Mouse (Mus musculus) limb, embryonic 15.5 days (tissue): ENCODE results near the gene Lce1a1. TPM values are rescaled to one million over a fixed set of nuclear protein-coding genes. Genes with fewer than 3 reads are reported as not detected.

Experiments
- ATAC-seq: fragments of 200-750 bp; cut with Nextera tagmentation; 2 replicates; pipeline ENCODE4 v1.8.0; 2017; ENCODE audit warnings: low read depth, moderate TSS enrichment; ENCODE audit not compliant: insufficient number of reproducible peaks, low FRiP score, low TSS enrichment
- H3K27ac ChIP-seq: fragments of 300-500 bp; sonication (generic); 2 replicates; pipeline ENCODE4 v1.5.1; 2015; ENCODE audit warnings: moderate library complexity, mild to moderate bottlenecking, inconsistent platforms
- H3K27me3 ChIP-seq: fragments of 300-500 bp; sonication (generic); 2 replicates; pipeline ENCODE4 v1.6.1; 2015; ENCODE audit warnings: inconsistent platforms
- H3K36me3 ChIP-seq: fragments of 300-500 bp; sonication (generic); 2 replicates; pipeline ENCODE4 v1.6.1; 2015; ENCODE audit warnings: inconsistent platforms
- H3K4me1 ChIP-seq: fragments of 300-500 bp; sonication (generic); 2 replicates; pipeline ENCODE4 v1.6.1; 2015; ENCODE audit warnings: inconsistent platforms
- H3K4me2 ChIP-seq: fragments of 300-500 bp; sonication (generic); 2 replicates; pipeline ENCODE4 v1.6.1; 2015; ENCODE audit warnings: mild to moderate bottlenecking, inconsistent platforms
- H3K4me3 ChIP-seq: fragments of 300-500 bp; sonication (generic); 2 replicates; pipeline ENCODE4 v1.5.1; 2015; ENCODE audit warnings: mild to moderate bottlenecking, inconsistent platforms
- H3K9ac ChIP-seq: fragments of 300-500 bp; sonication (generic); 2 replicates; pipeline ENCODE4 v1.6.1; 2015; ENCODE audit warnings: inconsistent platforms
- H3K9me3 ChIP-seq: fragments of 300-500 bp; sonication (generic); 2 replicates; pipeline ENCODE4 v1.6.1; 2016; ENCODE audit warnings: inconsistent platforms
- WGBS: fragments of 180-500 bp; shearing (Covaris S2); methylation state at CpG from one replicate; pipeline ENCODE4 v1.1.7; 2015; 5-methylcytosine and 5-hydroxymethylcytosine counted together
- polyA plus RNA-seq: library from polyadenylated mRNA; unstranded; fragments of >200 nt; fragmentation: Nextera tagmentation; extraction: Ambion mirVana; gene quantifications from 2 replicates; pipeline ENCODE4 v1.2.1, GENCODE M21; 2015

Lce1a1 gene
- polyA plus RNA-seq, 1 experiment from 2014 or later = 1.5 TPM

- Histone ChIP-seq H3K4me1 (no peaks in the 10 kb centered on the region), H3K4me2 (no peak overlapping the region), H3K4me3 (no peak overlapping the region), H3K36me3 (no peaks in the 10 kb centered on the region), H3K27ac (no peak overlapping the region), H3K9ac (no peak overlapping the region), H3K9me3 (no peaks in the 10 kb centered on the region), H3K27me3 (no peaks in the 10 kb centered on the region)
- ATAC-seq = no peak
- 53% methylated on average over 1 of the region's 1 CpGs for WGBS
Measured at GRCm38 (mm10) chr3:92609804-92610203, 38.3 kb downstream of the Lce1a1 start.

GRCm38 (mm10) chr3:92607392-92607791 lies 40.7 kb downstream of the Lce1a1 start, which contains the start of gene 2210017I01Rik:
Gene 2210017I01Rik (minus strand): TSS chr3:92607492.
- no peak within 1 kb of the TSS for H3K9ac ChIP-seq
- H3K4me3 ChIP-seq = no peak within 1 kb of the TSS
- no peaks in the 10 kb centered on the region for H3K27me3 ChIP-seq

GRCm38 (mm10) chr3:92602169-92602568 lies 45.9 kb downstream of the Lce1a1 start:
- Histone ChIP-seq H3K9ac (no peak overlapping the region), H3K4me2 (no peak overlapping the region), H3K27me3 (no peaks in the 10 kb centered on the region), H3K4me3 (no peak overlapping the region), H3K4me1 (no peaks in the 10 kb centered on the region), H3K9me3 (peaks cover 3% of the 10 kb centered on the region; the same call in 1 of the 2 replicates), H3K27ac (no peak overlapping the region), H3K36me3 (no peaks in the 10 kb centered on the region)
- WGBS = 54% methylated on average over 1 of the region's 1 CpGs
- ATAC-seq = no peak

More at GRCm38 (mm10) chr3:92607392-92607791, 40.7 kb downstream of the Lce1a1 start, which contains the start of gene 2210017I01Rik:
- no peak for ATAC-seq
- H3K27ac ChIP-seq = no peak within 1 kb of the TSS
- H3K4me1 ChIP-seq = no peaks in the 10 kb centered on the region
- no peaks in the 10 kb centered on the region for H3K9me3 ChIP-seq
- no peak within 1 kb of the TSS for H3K4me2 ChIP-seq
- no peaks in the 10 kb centered on the region for H3K36me3 ChIP-seq

GRCm38 (mm10) chr3:92600456-92600855 lies 47.7 kb downstream of the Lce1a1 start:
- H3K9ac ChIP-seq = no peak overlapping the region
- no peak overlapping the region for H3K4me2 ChIP-seq
- ATAC-seq = no peak
- no peaks in the 10 kb centered on the region for H3K36me3 ChIP-seq
- no peaks in the 10 kb centered on the region for H3K4me1 ChIP-seq
- H3K9me3 ChIP-seq = peaks cover 3% of the 10 kb centered on the region; the same call in 1 of the 2 replicates
- 34% methylated on average over 1 of the region's 1 CpGs for WGBS
- H3K27me3 ChIP-seq = no peaks in the 10 kb centered on the region
- H3K4me3 ChIP-seq = no peak overlapping the region
- H3K27ac ChIP-seq = no peak overlapping the region

GRCm38 (mm10) chr3:92599973-92600372 lies 48.1 kb downstream of the Lce1a1 start:
- Histone ChIP-seq H3K4me1 (no peaks in the 10 kb centered on the region), H3K9me3 (peaks cover 3% of the 10 kb centered on the region; the same call in 1 of the 2 replicates), H3K4me3 (no peak overlapping the region), H3K36me3 (no peaks in the 10 kb centered on the region), H3K27me3 (no peaks in the 10 kb centered on the region), H3K27ac (no peak overlapping the region), H3K9ac (no peak overlapping the region), H3K4me2 (no peak overlapping the region)
- no peak for ATAC-seq

- ATAC-seq = no peak
- Histone ChIP-seq H3K4me1 (no peaks in the 10 kb centered on the region), H3K9ac (no peak overlapping the region), H3K27ac (no peak overlapping the region), H3K4me2 (no peak overlapping the region), H3K36me3 (no peaks in the 10 kb centered on the region), H3K9me3 (peaks cover 3% of the 10 kb centered on the region; the same call in 1 of the 2 replicates), H3K27me3 (no peaks in the 10 kb centered on the region), H3K4me3 (no peak overlapping the region)
- WGBS = 81% methylated on average over 2 of the region's 2 CpGs
Measured at GRCm38 (mm10) chr3:92598429-92598828, 49.7 kb downstream of the Lce1a1 start.

Other genes starting within 250 kb of the Lce1a1 start
- not detected in 2 replicates for gene Sprr2i, start 240.3 kb downstream of the Lce1a1 start, polyA plus RNA-seq
- 0.46 TPM in 1 of 2 replicates, not detected in the other for gene Sprr2j-ps, start 230.2 kb downstream of the Lce1a1 start, polyA plus RNA-seq
- 11.5 and 14.4 TPM in 2 replicates for gene Gm9774, start 218.9 kb downstream of the Lce1a1 start, polyA plus RNA-seq
- gene Sprr2k, start 215.7 kb downstream of the Lce1a1 start, polyA plus RNA-seq = 1.00 and 1.5 TPM in 2 replicates
- 132 and 137 TPM in 2 replicates for gene Sprr1b, start 209.5 kb downstream of the Lce1a1 start, polyA plus RNA-seq
- gene Sprr3, start 189.6 kb downstream of the Lce1a1 start, polyA plus RNA-seq = 8.4 and 15.5 TPM in 2 replicates
- 152 and 183 TPM in 2 replicates for gene Sprr1a, start 162.4 kb downstream of the Lce1a1 start, polyA plus RNA-seq
- gene Sprr4, start 147.8 kb downstream of the Lce1a1 start, polyA plus RNA-seq = not detected in 2 replicates
- gene 2310046K23Rik, start 113.8 kb downstream of the Lce1a1 start, polyA plus RNA-seq = 7.9 and 9.3 TPM in 2 replicates
- 19.2 and 25.9 TPM in 2 replicates for gene Ivl, start 74.6 kb downstream of the Lce1a1 start, polyA plus RNA-seq
- gene Smcp, start 59.3 kb downstream of the Lce1a1 start, polyA plus RNA-seq = not detected in 2 replicates
- 0.37 TPM in 1 of 2 replicates, not detected in the other for gene 2210017I01Rik, start 40.8 kb downstream of the Lce1a1 start, polyA plus RNA-seq
- 7.3 and 8.9 TPM in 2 replicates for gene Lce6a, start 26.6 kb downstream of the Lce1a1 start, polyA plus RNA-seq
- gene Lce1b, start 8.6 kb upstream of the Lce1a1 start, polyA plus RNA-seq = 0.33 and 1.3 TPM in 2 replicates
- 3.2 and 14.9 TPM in 2 replicates for gene Lce1a2, start 22.0 kb upstream of the Lce1a1 start, polyA plus RNA-seq
- 2.9 and 15.4 TPM in 2 replicates for gene Lce1c, start 30.9 kb upstream of the Lce1a1 start, polyA plus RNA-seq
- gene Lce1d, start 38.9 kb upstream of the Lce1a1 start, polyA plus RNA-seq = 0.77 and 2.2 TPM in 2 replicates
- 0.84 and 3.9 TPM in 2 replicates for gene Lce1e, start 60.8 kb upstream of the Lce1a1 start, polyA plus RNA-seq
- gene Lce1f, start 72.0 kb upstream of the Lce1a1 start, polyA plus RNA-seq = 1.5 and 5.1 TPM in 2 replicates
- gene Gm38119, start 90.8 kb upstream of the Lce1a1 start, polyA plus RNA-seq = not detected in 2 replicates
- gene Lce1g, start 104.0 kb upstream of the Lce1a1 start, polyA plus RNA-seq = 0.97 and 2.9 TPM in 2 replicates
- 0.73 and 2.0 TPM in 2 replicates for gene Lce1h, start 116.8 kb upstream of the Lce1a1 start, polyA plus RNA-seq
- gene Lce1i, start 130.6 kb upstream of the Lce1a1 start, polyA plus RNA-seq = 2.0 and 6.3 TPM in 2 replicates
- 0.91 and 1.7 TPM in 2 replicates for gene Lce1j, start 142.2 kb upstream of the Lce1a1 start, polyA plus RNA-seq
- gene Lce1k, start 159.6 kb upstream of the Lce1a1 start, polyA plus RNA-seq = 1.3 TPM in 1 of 2 replicates, not detected in the other
- 1.2 and 5.7 TPM in 2 replicates for gene Kprp, start 178.9 kb upstream of the Lce1a1 start, polyA plus RNA-seq
- gene Lce1l, start 203.0 kb upstream of the Lce1a1 start, polyA plus RNA-seq = 1.8 and 5.4 TPM in 2 replicates
- 1.1 and 4.7 TPM in 2 replicates for gene 2310050C09Rik, start 221.9 kb upstream of the Lce1a1 start, polyA plus RNA-seq